Mouse (Mus musculus): ENCODE results near the gene Raet1e. TPM values are rescaled to one million over a fixed set of nuclear protein-coding genes. Genes with fewer than 3 reads are reported as not detected.
"Not testable (repeated sequence)": the region's sequence is repeated elsewhere in the genome, so short reads cannot be mapped to it uniquely, and the experiment has no call there.

Gene Raet1e
- total RNA-seq (2014; rRNA removed) (0.85 TPM in 1 of 2 replicates, not detected in the other), polyA plus RNA-seq (2015; fragmentation: Nextera tagmentation; extraction: Ambion mirVana) (0.16 and 0.52 TPM in 2 replicates)

GRCm38 (mm10) chr10:22158310-22158999, at the start of gene Raet1e, which contains the start of gene H60b:
Raet1e (plus strand) TSS chr10:22158569.
H60b (plus strand) TSS chr10:22158586.
- WGBS = 2% methylated on average over 47 of the region's 48 CpGs

DNA sequence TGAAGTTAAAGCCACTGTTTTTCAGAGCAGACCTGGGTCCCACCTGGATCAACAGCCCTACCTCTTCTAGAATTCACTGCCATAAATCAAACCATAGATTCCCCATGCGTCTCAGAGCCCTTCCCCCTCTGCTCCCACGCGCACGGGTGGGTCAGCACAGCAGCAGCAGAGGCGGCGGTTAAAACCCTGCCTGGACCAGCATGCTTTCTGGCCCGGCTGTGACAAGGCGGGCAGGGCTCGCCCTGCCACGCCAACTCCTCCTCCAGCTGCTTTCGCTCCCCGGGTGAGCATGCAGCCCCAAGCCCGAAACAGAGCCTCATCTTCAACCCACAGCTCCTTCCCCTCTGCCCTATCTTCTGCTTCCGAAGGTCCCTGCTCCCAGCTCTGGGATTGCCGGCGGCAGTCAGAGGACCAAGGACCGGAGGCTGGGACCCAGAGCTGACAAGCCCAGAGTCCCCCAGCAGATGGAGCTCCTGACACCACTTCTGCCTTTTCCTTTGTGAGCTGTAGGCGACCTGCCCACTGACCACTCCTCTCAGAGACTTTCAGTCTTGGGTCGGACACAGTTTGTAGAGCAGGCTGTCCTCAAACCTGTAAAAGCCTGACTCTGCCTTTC, 17.6 kb upstream of the Raet1e start:
- peak; percentile 82 for ATAC-seq
- 2% methylated on average over 19 of the region's 19 CpGs for WGBS
- peak; percentile 74 for TF ChIP-seq CTCF (IDR thresholded peaks at IDR 0.05; ENCODE audit: low read depth)

More at GRCm38 (mm10) chr10:22158310-22158999, at the start of gene Raet1e, which contains the start of gene H60b:
- H3K4me2 ChIP-seq (ENCODE audit: low read depth) = peak within 1 kb of the TSS; percentile 29
- not testable (repeated sequence) for H3K9ac ChIP-seq; H3K36me3 ChIP-seq (ENCODE audit: insufficient read depth); H3K27ac ChIP-seq (ENCODE audit: low read depth, low read length); H3K9me3 ChIP-seq (ENCODE audit: low read length); H3K4me1 ChIP-seq (ENCODE audit: insufficient read depth); H3K4me3 ChIP-seq (ENCODE audit: low read depth, low read length)
- ATAC-seq (peak; percentile 75), DNase-seq (peak; percentile 18)
- TF ChIP-seq CTCF (IDR thresholded peaks at IDR 0.05; ENCODE audit: low read depth) = 0 out of 2 replicates have a peak, but pooled peaks have one; percentile 9
- peaks cover 42% of the 10 kb centered on the region for H3K27me3 ChIP-seq (ENCODE audit: insufficient read depth, low read length)

GRCm38 (mm10) chr10:22142194-22142593, 16.2 kb upstream of the Raet1e start:
- H3K27me3 ChIP-seq (ENCODE audit: insufficient read depth, low read length); H3K9ac ChIP-seq; H3K4me3 ChIP-seq (ENCODE audit: low read depth, low read length); H3K4me2 ChIP-seq (ENCODE audit: low read depth); H3K4me1 ChIP-seq (ENCODE audit: insufficient read depth); H3K27ac ChIP-seq (ENCODE audit: low read depth, low read length); ATAC-seq; H3K9me3 ChIP-seq (ENCODE audit: low read length); H3K36me3 ChIP-seq (ENCODE audit: insufficient read depth): not testable (repeated sequence)
- 89% methylated on average over 1 of the region's 1 CpGs for WGBS
- DNase-seq = peak; percentile 35

More for the DNA sequence above, 17.6 kb upstream of the Raet1e start:
- Histone ChIP-seq H3K4me3 (ENCODE audit: low read depth, low read length) (peak overlapping the region; percentile 35), H3K9ac (peak overlapping the region; percentile 48), H3K4me2 (ENCODE audit: low read depth) (peak overlapping the region; percentile 68), H3K27me3 (ENCODE audit: insufficient read depth, low read length) (no peaks in the 10 kb centered on the region), H3K27ac (ENCODE audit: low read depth, low read length) (no peak overlapping the region), H3K9me3 (ENCODE audit: low read length) (no peaks in the 10 kb centered on the region), H3K36me3 (ENCODE audit: insufficient read depth) (no peaks in the 10 kb centered on the region), H3K4me1 (ENCODE audit: insufficient read depth) (no peaks in the 10 kb centered on the region)
- DNase-seq = peak; percentile 75

DNA sequence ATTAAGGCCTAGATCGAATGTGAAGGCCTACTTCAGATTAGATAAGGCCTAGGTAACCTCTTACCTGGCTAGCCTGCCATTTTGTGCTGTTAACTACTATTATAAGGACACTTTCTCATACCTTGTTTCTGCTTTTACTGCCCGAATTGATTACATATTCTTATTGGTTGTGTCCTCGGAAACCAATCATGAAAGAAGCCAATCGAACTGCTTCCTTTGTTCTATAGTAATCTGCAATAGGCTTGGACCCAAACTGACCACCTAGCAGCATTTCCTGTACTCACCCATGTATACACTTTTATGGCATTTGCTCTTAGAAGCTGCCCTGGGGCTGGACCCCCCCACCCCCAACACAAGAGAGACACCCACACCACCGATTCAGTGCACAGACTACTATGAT, 15.4 kb upstream of the Raet1e start:
- ATAC-seq (no peak), DNase-seq (no peak)
- H3K4me1 ChIP-seq (ENCODE audit: insufficient read depth) = no peaks in the 10 kb centered on the region
- no peaks in the 10 kb centered on the region for H3K36me3 ChIP-seq (ENCODE audit: insufficient read depth)
- H3K4me3 ChIP-seq (ENCODE audit: low read depth, low read length) = no peak overlapping the region
- H3K4me2 ChIP-seq (ENCODE audit: low read depth) = no peak overlapping the region
- no peaks in the 10 kb centered on the region for H3K27me3 ChIP-seq (ENCODE audit: insufficient read depth, low read length)
- H3K9ac ChIP-seq = no peak overlapping the region
- no peaks in the 10 kb centered on the region for H3K9me3 ChIP-seq (ENCODE audit: low read length)
- TF ChIP-seq CTCF (IDR thresholded peaks at IDR 0.05; ENCODE audit: low read depth) = no peak
- no peak overlapping the region for H3K27ac ChIP-seq (ENCODE audit: low read depth, low read length)
- WGBS = 86% methylated on average over 5 of the region's 5 CpGs

- H3K27me3 ChIP-seq (ENCODE audit: insufficient read depth, low read length) = peaks cover 9% of the 10 kb centered on the region
- DNase-seq (peak; percentile 22), ATAC-seq (peak; percentile 53)
- no peaks in the 10 kb centered on the region for H3K9me3 ChIP-seq (ENCODE audit: low read length)
- no peaks in the 10 kb centered on the region for H3K36me3 ChIP-seq (ENCODE audit: insufficient read depth)
- H3K4me2 ChIP-seq (ENCODE audit: low read depth) = peak overlapping the region; percentile 68
- H3K9ac ChIP-seq = peak overlapping the region; percentile 28; the same call in 1 of the 2 replicates
- 2% methylated on average over 48 of the region's 50 CpGs for WGBS
- no peak overlapping the region for H3K27ac ChIP-seq (ENCODE audit: low read depth, low read length)
- peak; percentile 35 for TF ChIP-seq CTCF (IDR thresholded peaks at IDR 0.05; ENCODE audit: low read depth)
- peak overlapping the region; percentile 40 for H3K4me3 ChIP-seq (ENCODE audit: low read depth, low read length)
- H3K4me1 ChIP-seq (ENCODE audit: insufficient read depth) = 0 out of 2 replicates have a peak, but pooled peaks cover 7% of the 10 kb centered on the region
Observed at GRCm38 (mm10) chr10:22148441-22149072, 9.8 kb upstream of the Raet1e start.

- Histone ChIP-seq H3K9me3 (ENCODE audit: low read length) (no peaks in the 10 kb centered on the region), H3K4me2 (ENCODE audit: low read depth) (peak within 1 kb of the TSS; percentile 68), H3K4me3 (ENCODE audit: low read depth, low read length) (peak within 1 kb of the TSS; percentile 40), H3K9ac (peak within 1 kb of the TSS; percentile 28; the same call in 1 of the 2 replicates), H3K36me3 (ENCODE audit: insufficient read depth) (no peaks in the 10 kb centered on the region), H3K4me1 (ENCODE audit: insufficient read depth) (0 out of 2 replicates have a peak, but pooled peaks cover 7% of the 10 kb centered on the region), H3K27ac (ENCODE audit: low read depth, low read length) (no peak within 1 kb of the TSS), H3K27me3 (ENCODE audit: insufficient read depth, low read length) (peaks cover 9% of the 10 kb centered on the region)
- WGBS = 1% methylated on average over 37 of the region's 37 CpGs
- DNase-seq (peak; percentile 66), ATAC-seq (peak; percentile 23)
- TF ChIP-seq CTCF (IDR thresholded peaks at IDR 0.05; ENCODE audit: low read depth) = no peak
Observed at GRCm38 (mm10) chr10:22149073-22149690, 9.2 kb upstream of the Raet1e start, which contains the start of gene E030030I06Rik. E030030I06Rik (minus strand) TSS chr10:22149270.

Data from forebrain, postnatal 0 days (tissue).